Comparison of ENCODE assay signal across 22 mouse cellular contexts in the genomic region with DNA sequence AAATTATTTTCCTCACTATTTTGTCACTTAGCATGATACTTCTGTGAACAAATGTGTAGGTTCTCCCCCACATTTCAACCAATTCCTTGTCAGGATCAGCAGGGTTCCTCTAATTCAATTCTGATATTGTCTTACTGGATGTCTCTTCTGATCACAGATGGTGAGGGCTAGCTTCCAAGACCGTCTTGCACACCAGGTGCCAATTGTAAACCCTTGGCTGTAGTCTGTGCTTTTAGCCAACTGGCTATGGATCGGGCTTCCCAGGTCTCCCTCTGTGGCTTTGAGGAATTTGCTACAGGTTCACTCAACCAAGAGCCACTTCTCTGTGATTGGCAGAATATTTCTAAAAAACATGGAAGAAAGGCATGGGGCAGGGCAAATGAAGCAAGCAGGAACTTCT.
DNase-seq lines count a peak whose midpoint lies in the region; ATAC-seq and TF ChIP-seq lines count a peak whose summit lies in the region.
"Had no signal": no experiment of that assay in that cellular context is flagged by ENCODE, and none has a peak within 500 bp of the region (broad histone marks: within the 10 kb centered on the region; RNA-seq: fewer than 3 reads in every experiment).

No protein-coding gene starts in this region.

- H3K27me3 ChIP-seq in cerebellum, adult 2 months (ENCODE audit: control insufficient read depth, insufficient read depth, low read length) = no peaks in the 10 kb centered on the region; the same call in 1 of the 2 replicates
- H3K27me3 ChIP-seq: embryonic facial prominence, embryonic 13.5 days; heart, embryonic 15.5 days; kidney, embryonic 15.5 days; limb, embryonic 15.5 days; liver, embryonic 15.5 days; midbrain, embryonic 12.5 days; Patski had no signal

- TF ChIP-seq CTCF in cerebellum, adult 2 months (IDR thresholded peaks at IDR 0.05; ENCODE audit: borderline replicate concordance, insufficient read depth, low read depth, low read length) = no peak

- H3K4me3 ChIP-seq in cerebellum, adult 2 months (replicated peaks; ENCODE audit: insufficient read depth, low read depth, low read length) = no peak overlapping the region
- H3K4me3 ChIP-seq: embryonic facial prominence, embryonic 13.5 days; heart, embryonic 15.5 days; kidney, embryonic 15.5 days; limb, embryonic 15.5 days; liver, embryonic 15.5 days; midbrain, embryonic 12.5 days; myocyte had no signal

- H3K4me1 ChIP-seq in cerebellum, adult 2 months (ENCODE audit: control insufficient read depth, insufficient read depth, low read length) = peaks cover 2% of the 10 kb centered on the region; the same call in 1 of the 2 replicates
- H3K4me1 ChIP-seq: embryonic facial prominence, embryonic 13.5 days; heart, embryonic 15.5 days; kidney, embryonic 15.5 days; limb, embryonic 15.5 days; liver, embryonic 15.5 days; midbrain, embryonic 12.5 days had no signal

- TF ChIP-seq POLR2A in cerebellum, adult 2 months (IDR thresholded peaks at IDR 0.05; ENCODE audit: borderline replicate concordance, insufficient read depth, low read length) = no peak

- peak; percentile 3 to 11 for DNase-seq in layer of hippocampus, adult 18-20 months (ENCODE audit: low spot score in 2 of 2)
- DNase-seq in layer of hippocampus, adult 9-10 months (ENCODE audit: low spot score) = no peak
- DNase-seq in cerebellum, adult 2 months = peak; percentile 49 to 77
- DNase-seq in cerebellum, postnatal 36 days = peak; percentile 47 to 59
- no peak for DNase-seq in adrenal gland, adult (ENCODE audit: inconsistent age in 2 of 2, low spot score in 1 of 2)
- no peak for DNase-seq in right cerebral cortex, adult 2 months (ENCODE audit: low spot score in 2 of 2)
- DNase-seq: adrenal gland, postnatal 25 days; gastrocnemius, postnatal 36 days; kidney, postnatal 4 days; right cerebral cortex, postnatal 25 days; thymus, postnatal 36 days had no signal

- H3K27ac ChIP-seq in cerebellum, adult 2 months (ENCODE audit: insufficient read depth, low read length) = no peak overlapping the region
- H3K27ac ChIP-seq: embryonic facial prominence, embryonic 13.5 days; heart, embryonic 15.5 days; kidney, embryonic 15.5 days; limb, embryonic 15.5 days; liver, embryonic 15.5 days; midbrain, embryonic 12.5 days had no signal

- 0 out of 2 replicates have a peak, but pooled peaks have one; percentile 52 for ATAC-seq in cerebellum, adult (ENCODE audit: insufficient number of reproducible peaks, low FRiP score, low TSS enrichment)
- ATAC-seq: activated CD4-positive, CD25-positive, alpha-beta regulatory T cell, adult 4 months; lung, postnatal 0 days; Patski had no signal

- 6% methylated on average over 2 of the region's 2 CpGs for WGBS in cerebellum, adult 2 months

Comparison
In these comparisons a context has a peak if more than half of its experiments do, and no peak if none do; other contexts are left out.
1. DNase-seq: peak in layer of hippocampus, adult 18-20 months (2 of 2), cerebellum, adult 2 months (2 of 2) and cerebellum, postnatal 36 days (2 of 2); none in layer of hippocampus, adult 9-10 months (single experiment), adrenal gland, adult (0 of 2) and right cerebral cortex, adult 2 months (0 of 2).